Mouse (Mus musculus): ENCODE measurements around the gene Adcyap1. TPM values are rescaled to one million over a fixed set of nuclear protein-coding genes. Genes with fewer than 3 reads are reported as not detected.

Gene Adcyap1
- total RNA-seq (2022) = not detected

- DNase-seq (ENCODE audit: low spot score) = no peak
These were observed at the start of gene Adcyap1 for GRCm38 (mm10) chr17:93198717-93199116. Gene Adcyap1 (plus strand): TSS chr17:93199017.

- DNase-seq (ENCODE audit: low spot score) = no peak
These were observed 40.5 kb upstream of the Adcyap1 start for GRCm38 (mm10) chr17:93158280-93158851.

- no peak for DNase-seq (ENCODE audit: low spot score)
These were observed 29.2 kb upstream of the Adcyap1 start for GRCm38 (mm10) chr17:93169572-93169971.

- no peak for DNase-seq (ENCODE audit: low spot score)
These were observed 2.0 kb upstream of the Adcyap1 start for GRCm38 (mm10) chr17:93196846-93197245.

GRCm38 (mm10) chr17:93198213-93198612 is 604 bp upstream of the Adcyap1 start:
- DNase-seq (ENCODE audit: low spot score) = no peak

GRCm38 (mm10) chr17:93199218-93199617 is 401 bp downstream of the Adcyap1 start:
- no peak for DNase-seq (ENCODE audit: low spot score)

GRCm38 (mm10) chr17:93199747-93200146 is 930 bp downstream of the Adcyap1 start:
- no peak for DNase-seq (ENCODE audit: low spot score)

- DNase-seq (ENCODE audit: low spot score) = no peak
These were observed 1.8 kb downstream of the Adcyap1 start for GRCm38 (mm10) chr17:93200386-93201264.

- no peak for DNase-seq (ENCODE audit: low spot score)
These were observed 2.6 kb downstream of the Adcyap1 start for GRCm38 (mm10) chr17:93201265-93201925.

GRCm38 (mm10) chr17:93202165-93203075 is 3.6 kb downstream of the Adcyap1 start:
- no peak for DNase-seq (ENCODE audit: low spot score)

GRCm38 (mm10) chr17:93203076-93204031 is 4.5 kb downstream of the Adcyap1 start:
- no peak for DNase-seq (ENCODE audit: low spot score)

- DNase-seq (ENCODE audit: low spot score) = no peak
These were observed 19.0 kb downstream of the Adcyap1 start for GRCm38 (mm10) chr17:93217785-93218184.

- DNase-seq (ENCODE audit: low spot score) = no peak
These were observed 19.8 kb downstream of the Adcyap1 start for GRCm38 (mm10) chr17:93218640-93219039.

GRCm38 (mm10) chr17:93237355-93237754 is 38.5 kb downstream of the Adcyap1 start:
- no peak for DNase-seq (ENCODE audit: low spot score)

Data from heart, adult 8-10 months (tissue).